Mouse (Mus musculus) lung, embryonic 14.5 days (tissue): ENCODE results near the gene Camk1d. TPM values are rescaled to one million over a fixed set of nuclear protein-coding genes. Genes with fewer than 3 reads are reported as not detected.

Source experiments
- ATAC-seq: fragments of 200-750 bp; cut with Nextera tagmentation; 2 replicates; pipeline ENCODE4 v1.8.0; 2017; ENCODE audit warnings: mild to moderate bottlenecking, moderate TSS enrichment, moderate library complexity; ENCODE audit not compliant: insufficient read depth
- DNase-seq: peaks from one replicate; pipeline ENCODE4 v3.0.0-alpha.2; 2015
- H3K27ac ChIP-seq: fragments of 300-500 bp; sonication (generic); 2 replicates; pipeline ENCODE4 v1.5.1; 2014; ENCODE audit warnings: low read depth, mild to moderate bottlenecking, moderate library complexity
- H3K27me3 ChIP-seq: fragments of 300-500 bp; sonication (generic); 2 replicates; pipeline ENCODE4 v1.6.1; 2014; ENCODE audit warnings: low read length, control low read depth; ENCODE audit not compliant: insufficient read depth
- H3K36me3 ChIP-seq: fragments of 300-500 bp; sonication (generic); 2 replicates; pipeline ENCODE4 v1.6.1; 2014; ENCODE audit warnings: control low read depth; ENCODE audit not compliant: insufficient read depth
- H3K4me1 ChIP-seq: fragments of 300-500 bp; sonication (generic); 2 replicates; pipeline ENCODE4 v1.6.1; 2014; ENCODE audit warnings: antibody characterized with exemption, control low read depth; ENCODE audit not compliant: insufficient read depth
- H3K4me2 ChIP-seq: fragments of 300-500 bp; sonication (generic); 2 replicates; pipeline ENCODE4 v1.6.1; 2014; ENCODE audit warnings: mild to moderate bottlenecking
- H3K4me3 ChIP-seq: fragments of 300-500 bp; sonication (generic); 2 replicates; pipeline ENCODE4 v1.5.1; 2014; ENCODE audit warnings: low read depth, low read length
- H3K9ac ChIP-seq: fragments of 300-500 bp; sonication (generic); 2 replicates; pipeline ENCODE4 v1.6.1; 2014
- H3K9me3 ChIP-seq: fragments of 300-500 bp; sonication (generic); 2 replicates; pipeline ENCODE4 v1.6.1; 2016; ENCODE audit warnings: low read depth, low read length, control low read depth
- CTCF ChIP-seq: IDR thresholded peaks from 2 replicates; pipeline ENCODE4 v1.5.1; 2016; ENCODE audit warnings: antibody characterized with exemption, low read depth
- WGBS: fragments of 180-500 bp; shearing (Covaris S2); extraction: QIAGEN DNeasy Blood & Tissue Kit; methylation state at CpG from one replicate; pipeline ENCODE4 v1.1.7; 2014; 5-methylcytosine and 5-hydroxymethylcytosine counted together
- polyA plus RNA-seq: library from polyadenylated mRNA; unstranded; fragments of >200 nt; fragmentation: Nextera tagmentation; extraction: Ambion mirVana; gene quantifications from 2 replicates; pipeline ENCODE4 v1.2.1, GENCODE M21; 2014

Gene Camk1d
- polyA plus RNA-seq, 1 experiment from 2014 or later: 2.9 TPM

DNA sequence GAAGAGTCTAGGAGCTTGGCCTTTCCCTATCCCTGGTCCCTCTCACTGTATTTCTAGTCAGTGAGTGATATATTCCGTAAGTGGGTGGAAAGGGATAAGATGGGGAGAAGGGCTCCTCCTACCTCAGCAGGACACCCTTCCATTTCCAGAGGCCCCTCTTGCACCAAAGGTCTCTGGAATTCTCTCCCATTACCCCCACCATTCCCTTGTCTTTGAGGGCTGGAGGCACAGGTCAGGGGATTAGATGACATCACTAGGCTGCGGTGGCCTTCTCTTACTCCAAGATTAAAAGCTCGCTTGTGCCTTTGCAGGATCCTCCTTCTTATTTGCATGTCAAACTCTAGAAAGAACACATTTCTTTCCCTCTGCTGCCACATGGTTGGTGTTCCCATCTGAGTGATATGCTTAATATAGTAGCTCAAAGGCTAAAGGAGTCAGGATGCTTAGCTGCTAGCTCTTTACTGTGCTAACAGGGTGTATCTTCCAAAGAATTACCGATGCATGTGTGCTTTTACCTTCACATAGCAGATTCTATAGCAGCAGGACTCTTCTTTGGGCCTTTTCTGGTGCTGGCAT, 244.9 kb downstream of the Camk1d start:
- WGBS: 70% methylated on average over 4 of the region's 4 CpGs
- H3K9ac ChIP-seq: no peak overlapping the region
- no peak for ATAC-seq
- H3K27ac ChIP-seq: no peak overlapping the region
- no peak overlapping the region for H3K4me2 ChIP-seq
- no peaks in the 10 kb centered on the region for H3K4me1 ChIP-seq
- TF ChIP-seq CTCF: no peak
- H3K36me3 ChIP-seq: no peaks in the 10 kb centered on the region
- no peaks in the 10 kb centered on the region for H3K27me3 ChIP-seq
- DNase-seq: no peak
- no peaks in the 10 kb centered on the region for H3K9me3 ChIP-seq
- no peak overlapping the region for H3K4me3 ChIP-seq

DNA sequence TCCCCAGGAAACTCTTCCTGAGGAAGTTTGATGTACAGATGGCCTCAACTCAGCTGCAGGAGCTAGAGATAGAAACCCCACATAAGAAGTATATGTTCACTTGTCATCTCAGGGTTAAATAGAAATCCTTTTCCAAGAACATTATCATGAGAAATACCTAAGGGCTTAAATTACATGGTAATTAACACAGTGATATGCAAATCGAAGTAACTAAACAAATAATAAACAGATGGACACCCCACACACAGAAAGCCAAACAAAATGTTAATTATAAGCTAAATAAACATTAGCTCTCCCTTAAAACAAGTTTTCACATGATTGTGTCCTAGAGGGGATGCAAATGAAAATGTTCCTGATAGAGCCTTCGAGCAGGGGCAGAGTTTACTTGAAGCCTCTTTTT, 246.8 kb downstream of the Camk1d start:
- ATAC-seq (no peak), DNase-seq (no peak)
- TF ChIP-seq CTCF: no peak
- H3K36me3 ChIP-seq: no peaks in the 10 kb centered on the region
- no peak overlapping the region for H3K4me2 ChIP-seq
- no peak overlapping the region for H3K4me3 ChIP-seq
- no peaks in the 10 kb centered on the region for H3K9me3 ChIP-seq
- H3K9ac ChIP-seq: no peak overlapping the region
- 47% methylated on average over 2 of the region's 2 CpGs for WGBS
- no peaks in the 10 kb centered on the region for H3K27me3 ChIP-seq
- no peaks in the 10 kb centered on the region for H3K4me1 ChIP-seq
- H3K27ac ChIP-seq: no peak overlapping the region

DNA sequence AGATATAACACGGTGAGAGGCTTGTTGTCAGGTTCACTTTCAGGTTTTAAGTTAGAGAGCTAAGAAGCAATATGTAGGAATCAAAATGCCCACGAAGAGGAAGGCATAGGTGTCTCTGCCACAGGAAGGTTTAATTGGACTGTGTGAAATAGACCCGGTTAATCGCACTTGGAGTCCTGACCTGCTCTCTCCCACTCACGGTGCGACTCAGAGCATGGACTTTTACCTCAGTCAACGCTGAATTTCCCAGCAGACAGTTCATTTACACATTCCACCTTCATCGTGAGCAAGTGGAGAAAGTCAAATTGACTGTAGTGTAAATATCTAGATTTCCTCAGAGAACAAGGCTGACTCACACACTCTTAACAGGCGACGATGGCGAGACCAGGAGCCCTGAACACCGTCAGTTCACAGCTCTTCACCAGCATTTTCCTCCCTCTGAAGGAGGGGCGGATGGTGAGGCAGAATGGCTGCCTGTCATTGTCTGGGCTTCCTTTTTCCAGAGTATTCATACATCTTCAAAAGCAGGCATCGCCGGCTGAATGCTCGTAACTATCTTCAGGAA, 255.6 kb downstream of the Camk1d start:
- no peak overlapping the region for H3K4me2 ChIP-seq
- 0 out of 2 replicates have a peak, but pooled peaks cover 3% of the 10 kb centered on the region for H3K4me1 ChIP-seq
- no peak overlapping the region for H3K27ac ChIP-seq
- no peaks in the 10 kb centered on the region for H3K36me3 ChIP-seq
- no peak overlapping the region for H3K4me3 ChIP-seq
- no peaks in the 10 kb centered on the region for H3K9me3 ChIP-seq
- no peak overlapping the region for H3K9ac ChIP-seq
- no peak for TF ChIP-seq CTCF
- no peaks in the 10 kb centered on the region for H3K27me3 ChIP-seq
- ATAC-seq (no peak), DNase-seq (peak; percentile 22)
- WGBS: 39% methylated on average over 16 of the region's 16 CpGs

DNA sequence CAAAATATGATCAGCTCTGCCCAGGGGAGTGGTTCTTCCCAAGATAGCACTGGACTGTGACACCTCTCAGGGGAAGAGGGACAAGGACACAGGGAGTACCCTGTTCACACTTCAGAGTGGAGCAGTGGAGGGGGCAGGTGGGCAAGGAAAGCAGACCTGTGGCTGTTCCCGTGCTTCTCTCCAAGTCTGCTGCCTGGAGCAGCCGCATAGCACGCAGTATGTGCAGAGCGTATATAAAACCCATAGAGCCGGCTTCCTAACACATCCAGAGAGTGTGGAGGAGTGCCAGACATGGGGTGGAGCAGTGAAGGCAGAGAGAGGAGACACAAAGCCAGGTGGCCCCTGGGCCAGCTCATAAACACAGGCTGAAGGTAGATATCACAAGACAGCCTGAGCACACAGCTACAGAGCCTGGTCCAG, 256.2 kb downstream of the Camk1d start:
- 58% methylated on average over 5 of the region's 5 CpGs for WGBS
- TF ChIP-seq CTCF: no peak
- no peak for ATAC-seq
- no peaks in the 10 kb centered on the region for H3K9me3 ChIP-seq
- H3K27ac ChIP-seq: no peak overlapping the region
- no peak for DNase-seq
- H3K4me3 ChIP-seq: no peak overlapping the region
- no peak overlapping the region; the same call in 1 of the 2 replicates for H3K4me2 ChIP-seq
- 0 out of 2 replicates have a peak, but pooled peaks cover 3% of the 10 kb centered on the region for H3K4me1 ChIP-seq
- H3K9ac ChIP-seq: no peak overlapping the region
- H3K27me3 ChIP-seq: no peaks in the 10 kb centered on the region
- no peaks in the 10 kb centered on the region for H3K36me3 ChIP-seq

DNA sequence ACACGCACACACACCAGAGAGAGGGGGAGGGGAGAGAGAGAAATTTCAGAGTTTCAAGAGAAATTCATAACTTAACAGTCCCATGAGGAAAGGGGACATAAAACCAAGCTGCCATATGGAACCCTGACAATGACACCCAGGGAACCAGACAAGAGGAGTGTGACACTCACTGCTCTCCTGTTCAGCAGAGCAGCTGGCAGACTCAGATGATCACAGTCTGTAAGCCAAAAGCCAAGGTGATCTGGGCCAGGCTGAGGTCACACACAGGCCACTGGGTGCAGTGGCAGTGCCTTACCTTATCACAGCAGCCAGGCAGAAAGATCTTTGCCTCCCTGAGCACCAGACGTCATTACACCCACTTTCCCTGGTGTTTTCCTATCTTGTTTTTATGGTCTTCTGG, 258.2 kb downstream of the Camk1d start:
- WGBS: 29% methylated on average over 2 of the region's 2 CpGs
- Histone ChIP-seq H3K27me3 (no peaks in the 10 kb centered on the region), H3K4me3 (no peak overlapping the region), H3K9ac (no peak overlapping the region), H3K4me1 (0 out of 2 replicates have a peak, but pooled peaks cover 3% of the 10 kb centered on the region), H3K36me3 (no peaks in the 10 kb centered on the region), H3K27ac (no peak overlapping the region), H3K4me2 (no peak overlapping the region), H3K9me3 (no peaks in the 10 kb centered on the region)
- TF ChIP-seq CTCF: no peak
- ATAC-seq: peak; percentile 42
- peak; percentile 66 for DNase-seq

DNA sequence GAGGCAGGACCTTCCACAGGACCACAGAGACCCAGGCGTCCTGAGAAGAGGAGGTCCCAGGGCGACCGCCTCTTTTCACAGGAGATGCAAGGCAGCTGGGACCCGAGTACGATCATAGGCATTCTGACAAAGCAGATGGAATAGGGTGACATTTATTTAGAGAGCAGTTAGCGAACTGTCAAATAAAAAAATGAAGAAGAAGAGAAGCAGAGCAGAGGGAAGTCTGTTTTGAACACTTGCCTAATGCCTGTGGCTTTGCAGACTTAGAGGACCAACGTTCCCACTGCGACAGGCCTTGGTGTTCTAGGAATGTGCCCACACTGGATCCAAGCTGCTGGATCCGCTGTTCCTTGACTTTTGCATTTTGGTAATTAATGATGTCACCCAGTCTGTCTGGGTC, 259.5 kb downstream of the Camk1d start:
- Histone ChIP-seq H3K9me3 (no peaks in the 10 kb centered on the region), H3K36me3 (no peaks in the 10 kb centered on the region), H3K27ac (no peak overlapping the region), H3K27me3 (no peaks in the 10 kb centered on the region), H3K4me2 (no peak overlapping the region), H3K4me1 (0 out of 2 replicates have a peak, but pooled peaks cover 3% of the 10 kb centered on the region), H3K9ac (no peak overlapping the region), H3K4me3 (no peak overlapping the region)
- DNase-seq: peak; percentile 55
- WGBS: 37% methylated on average over 9 of the region's 9 CpGs
- TF ChIP-seq CTCF: no peak
- peak; percentile 48 for ATAC-seq

DNA sequence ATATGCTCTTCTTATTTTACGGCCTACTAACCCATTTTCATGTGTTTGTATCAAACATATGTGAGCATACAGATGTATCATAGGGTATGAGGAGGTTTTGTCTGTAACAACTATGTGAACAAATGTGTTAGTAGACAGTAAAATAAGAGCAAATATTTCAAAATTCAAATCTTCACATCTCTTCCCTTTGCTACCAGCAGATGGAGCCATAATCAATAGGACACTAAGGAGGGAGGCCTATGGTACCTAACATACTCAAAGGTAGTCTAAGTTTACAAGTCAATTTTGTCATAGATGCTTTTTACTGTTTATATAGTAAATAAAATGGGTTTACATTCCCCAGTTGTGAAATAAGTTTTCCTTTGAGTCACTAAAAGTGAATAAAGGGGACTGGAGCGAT, 262.7 kb downstream of the Camk1d start:
- Histone ChIP-seq H3K4me1 (no peaks in the 10 kb centered on the region), H3K27me3 (no peaks in the 10 kb centered on the region), H3K27ac (no peak overlapping the region), H3K9me3 (no peaks in the 10 kb centered on the region), H3K9ac (no peak overlapping the region), H3K4me3 (no peak overlapping the region), H3K36me3 (no peaks in the 10 kb centered on the region), H3K4me2 (no peak overlapping the region)
- peak; percentile 73 for TF ChIP-seq CTCF
- DNase-seq (peak; percentile 79), ATAC-seq (no peak)
- WGBS: 88% methylated on average over 2 of the region's 2 CpGs
